Mouse (Mus musculus) liver, adult (tissue): ENCODE measurements around the gene Ctdspl.
A peak's percentile ranks its signal among the peaks of the same experiment; 100 is the strongest.

Experiments used
- GATA4 ChIP-seq: IDR thresholded peaks from 2 replicates; pipeline ENCODE4 v1.6.1; 2014; ENCODE audit warnings: mild to moderate bottlenecking, low read length; ENCODE audit not compliant: insufficient replicate concordance

The Ctdspl gene

GRCm38 (mm10) chr9:118980411-118980823, 54.2 kb downstream of the Ctdspl start:
- TF ChIP-seq GATA4, result peak; percentile 9; the same call in 1 of the 2 replicates

GRCm38 (mm10) chr9:118984650-118985432, 58.6 kb downstream of the Ctdspl start:
- peak; percentile 43; the same call in 1 of the 2 replicates for TF ChIP-seq GATA4

GRCm38 (mm10) chr9:118986286-118986685, 60.0 kb downstream of the Ctdspl start:
- no peak for TF ChIP-seq GATA4

GRCm38 (mm10) chr9:118988787-118989580, 62.7 kb downstream of the Ctdspl start:
- no peak for TF ChIP-seq GATA4

- TF ChIP-seq GATA4, result no peak
Measured at GRCm38 (mm10) chr9:118990490-118990889, 64.2 kb downstream of the Ctdspl start.

- no peak for TF ChIP-seq GATA4
Measured at GRCm38 (mm10) chr9:118991750-118992585, 65.7 kb downstream of the Ctdspl start.

GRCm38 (mm10) chr9:118992586-118992955, 66.3 kb downstream of the Ctdspl start:
- TF ChIP-seq GATA4, result no peak

GRCm38 (mm10) chr9:118994524-118995227, 68.4 kb downstream of the Ctdspl start:
- no peak for TF ChIP-seq GATA4

GRCm38 (mm10) chr9:118995539-118995938, 69.3 kb downstream of the Ctdspl start:
- no peak for TF ChIP-seq GATA4

GRCm38 (mm10) chr9:118997241-118997640, 71.0 kb downstream of the Ctdspl start:
- no peak for TF ChIP-seq GATA4

GRCm38 (mm10) chr9:119000196-119000595, 73.9 kb downstream of the Ctdspl start:
- TF ChIP-seq GATA4, result no peak

GRCm38 (mm10) chr9:119002267-119002666, 76.0 kb downstream of the Ctdspl start:
- TF ChIP-seq GATA4, result peak; percentile 81; the same call in 1 of the 2 replicates

- no peak for TF ChIP-seq GATA4
Measured at GRCm38 (mm10) chr9:119003990-119004702, 77.9 kb downstream of the Ctdspl start.

GRCm38 (mm10) chr9:119004703-119005076, 78.4 kb downstream of the Ctdspl start:
- no peak for TF ChIP-seq GATA4

GRCm38 (mm10) chr9:119005303-119006029, 79.2 kb downstream of the Ctdspl start:
- no peak for TF ChIP-seq GATA4
